Mouse (Mus musculus) spleen, adult 12 weeks (tissue): ENCODE results near the gene Camkv.

ENCODE experiments used
- DNase-seq: peaks from one replicate; pipeline ENCODE4 v3.0.0; 2022; ENCODE audit warnings: low spot score

Camkv gene

DNA sequence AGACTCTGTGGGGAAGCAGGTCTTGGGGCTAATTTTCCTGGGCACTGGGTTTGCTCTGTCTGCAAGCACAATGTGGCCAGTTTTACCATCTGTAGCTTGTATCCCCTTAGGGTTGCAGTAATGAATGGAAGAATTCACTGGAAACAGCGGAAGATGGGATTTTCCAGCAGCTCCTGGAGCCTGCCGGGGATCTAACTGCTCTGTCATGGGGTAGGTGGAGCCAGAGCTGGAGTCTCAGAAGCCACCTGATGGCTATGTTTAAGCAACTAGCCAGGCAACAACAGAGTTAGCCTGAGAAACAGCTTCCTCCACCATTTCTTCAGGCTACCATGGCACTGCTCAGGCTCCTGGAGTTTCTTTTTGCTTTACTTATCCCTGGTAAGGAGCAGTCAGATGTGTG, 56.7 kb downstream of the Camkv start, which contains the start of gene Cdhr4:
TSS of gene Cdhr4 (plus strand) at position 301 of the 400 bp plus-strand sequence.
- DNase-seq, result no peak

DNA sequence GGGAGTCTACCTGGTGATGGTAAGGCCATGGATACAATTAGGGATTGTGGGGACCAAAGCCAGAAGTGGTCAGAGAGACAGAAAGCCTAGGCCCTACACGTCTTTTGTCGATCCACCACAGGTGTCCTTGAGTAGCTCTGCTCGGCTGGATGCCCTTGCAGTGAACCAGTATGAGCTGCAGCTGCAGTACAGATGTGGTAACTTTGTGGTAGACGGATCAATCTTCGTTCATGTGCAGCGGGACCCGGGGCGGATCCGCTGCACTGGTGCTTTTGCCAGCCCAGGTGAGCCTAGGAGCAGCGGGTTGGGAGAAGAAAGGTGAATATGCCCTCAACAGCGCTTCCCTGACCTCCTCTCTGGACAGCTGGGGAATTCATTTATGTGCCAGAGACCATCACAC, 57.5 kb downstream of the Camkv start:
- no peak for DNase-seq

DNA sequence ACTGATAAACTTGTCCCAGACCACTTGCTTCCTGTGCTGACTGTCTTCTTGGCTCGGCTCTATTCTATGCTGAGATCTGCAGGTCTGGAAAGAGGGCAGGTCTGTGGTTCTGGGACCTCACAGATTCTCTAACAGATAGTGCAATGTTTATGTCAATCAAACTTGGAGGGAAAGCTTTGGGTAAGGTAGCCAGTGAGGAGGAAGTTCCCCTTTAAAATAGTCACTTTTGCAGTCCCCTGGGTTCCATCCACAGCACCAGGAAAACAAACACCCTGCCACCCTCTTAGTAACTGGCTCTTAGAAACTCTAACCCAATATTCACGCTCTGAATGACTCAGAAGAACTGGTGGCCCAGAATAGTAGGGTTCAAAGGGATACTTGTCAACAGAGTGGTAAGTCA, 59.0 kb downstream of the Camkv start:
- DNase-seq, result no peak

- DNase-seq, result no peak
These were observed 60.0 kb downstream of the Camkv start for GRCm38 (mm10) chr9:107995513-107995912.

DNA sequence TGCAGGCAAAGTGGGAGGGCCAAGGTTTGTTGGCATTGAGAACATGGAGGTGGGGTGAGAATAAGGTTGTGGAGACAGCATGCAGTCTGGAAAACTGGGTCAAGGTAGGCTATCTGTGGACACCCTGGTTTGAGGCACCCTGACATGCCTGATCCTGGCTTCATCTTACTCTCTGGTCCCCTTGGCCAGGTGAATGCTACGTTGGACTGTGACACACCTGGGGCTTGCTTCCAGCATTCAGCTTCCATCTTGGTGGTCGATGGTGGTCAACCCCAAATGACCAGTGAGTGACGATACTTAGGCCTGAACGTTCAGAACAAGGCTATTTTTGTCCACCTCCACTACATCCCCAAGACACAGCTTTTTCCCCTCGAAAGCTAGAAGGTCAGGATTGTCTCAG, 60.6 kb downstream of the Camkv start, which contains the start of gene Gm20662:
TSS of gene Gm20662 (plus strand) at position 301 of the 400 bp plus-strand sequence.
- DNase-seq, result no peak
